Mouse (Mus musculus) gastrocnemius, postnatal 25 days (tissue): ENCODE results near the gene Ptpn13. TPM values are rescaled to one million over a fixed set of nuclear protein-coding genes. Genes with fewer than 3 reads are reported as not detected.

Experiments
- DNase-seq: peaks from one replicate; pipeline ENCODE4 v3.0.0; 2022
- total RNA-seq, 2 experiments: library from RNA; stranded (reverse); gene quantifications; 1 replicate in 1 of 2; 2 replicates in 1 of 2; pipeline ENCODE4 v1.2.3; 2021

Gene Ptpn13
- total RNA-seq, 2 experiments from 2014 or later: 2.5 to 2.7 TPM

DNA sequence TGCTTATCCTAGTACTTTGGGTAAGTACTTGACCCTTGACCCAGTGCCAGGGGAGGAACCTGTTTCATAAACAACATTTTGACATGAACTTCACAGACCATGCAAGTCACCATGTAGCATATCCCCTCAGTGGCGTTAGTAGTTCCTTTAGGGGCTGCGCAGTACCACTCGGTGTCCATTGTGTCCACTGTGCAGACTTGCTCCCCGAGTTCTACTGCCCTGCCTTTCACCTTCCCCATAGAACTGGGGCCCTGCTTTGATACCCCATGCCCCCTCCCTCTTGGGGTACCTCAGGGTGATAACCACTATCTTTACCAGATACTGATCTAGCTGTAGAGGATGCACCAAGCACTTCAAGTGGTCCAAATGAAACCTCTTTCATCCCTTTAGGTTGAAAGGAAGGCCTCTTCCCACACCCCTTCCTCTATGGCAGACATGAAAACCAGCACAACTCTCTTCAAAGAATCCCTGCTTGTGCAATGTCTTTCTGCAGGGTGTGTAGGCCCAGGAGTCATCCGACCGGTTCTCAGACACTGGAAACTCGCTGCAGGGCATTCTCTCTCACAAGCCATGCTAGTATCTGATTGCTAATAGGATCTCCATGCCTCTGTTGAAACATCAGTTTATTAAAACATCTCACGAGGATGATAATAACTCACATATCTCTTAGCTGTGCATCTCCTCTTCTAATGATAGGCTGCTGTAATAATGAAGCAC, 34.1 kb downstream of the Ptpn13 start:
- no peak for DNase-seq

DNA sequence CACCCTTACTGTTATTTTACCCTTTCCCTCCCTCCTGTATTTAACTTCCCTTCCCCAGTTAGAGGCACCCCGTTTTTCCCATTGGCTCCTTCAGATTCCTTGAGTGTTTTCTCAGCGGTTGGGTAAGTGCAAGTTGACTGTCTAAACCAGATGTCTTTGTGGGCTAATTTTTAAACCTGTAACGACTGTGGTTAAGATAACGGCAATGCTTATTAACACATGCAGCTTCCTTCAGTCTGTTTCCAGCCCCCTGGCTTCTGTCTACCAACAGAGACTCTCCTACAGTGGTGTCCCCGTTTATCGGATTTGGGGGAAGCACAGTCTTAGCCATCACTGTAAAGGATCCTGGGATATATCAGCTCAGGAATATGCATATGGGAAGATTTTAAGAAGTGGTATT, 35.9 kb downstream of the Ptpn13 start:
- DNase-seq: no peak

- DNase-seq: no peak
Measured at GRCm38 (mm10) chr5:103463661-103464219, 38.7 kb downstream of the Ptpn13 start.

DNA sequence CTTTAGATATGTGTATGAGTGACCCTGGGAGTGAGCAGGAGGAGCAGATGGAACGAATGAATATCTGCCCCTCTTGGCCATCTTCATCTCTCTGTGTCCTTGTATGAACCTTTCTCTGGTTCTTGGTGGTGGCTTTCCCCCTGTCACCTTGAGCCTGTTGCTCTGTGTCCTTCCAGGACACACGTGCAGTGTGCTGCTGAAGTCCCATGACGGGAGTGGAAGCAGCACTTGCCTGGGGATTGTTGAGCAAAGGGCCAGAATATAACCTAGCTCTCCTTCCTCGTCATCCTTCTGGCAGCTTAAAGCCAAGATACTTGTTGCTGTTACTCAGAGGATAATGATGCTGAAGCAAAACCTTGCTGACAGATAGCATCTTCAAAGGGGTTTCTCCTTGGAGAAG, 39.3 kb downstream of the Ptpn13 start:
- no peak for DNase-seq

GRCm38 (mm10) chr5:103464771-103465170, 39.8 kb downstream of the Ptpn13 start:
- no peak for DNase-seq

DNA sequence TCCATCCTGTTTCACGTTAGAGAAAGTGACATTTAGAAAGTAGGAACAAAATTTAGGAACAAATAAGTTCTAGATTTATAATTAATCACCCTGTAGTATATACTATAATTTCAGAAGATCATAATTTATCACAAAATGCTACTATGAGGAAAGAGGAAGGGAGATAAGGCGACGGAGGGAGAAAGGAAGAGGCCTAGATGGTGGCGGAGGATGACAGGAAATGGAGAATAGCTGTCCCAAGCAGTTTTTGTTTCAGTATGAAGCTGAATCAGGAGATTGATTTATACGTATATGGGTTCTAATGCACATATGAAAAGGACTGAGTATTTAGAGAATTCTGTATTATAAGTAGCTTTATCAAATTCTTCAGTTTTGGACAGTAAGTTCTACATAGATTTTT, 47.7 kb downstream of the Ptpn13 start:
- DNase-seq: no peak

DNA sequence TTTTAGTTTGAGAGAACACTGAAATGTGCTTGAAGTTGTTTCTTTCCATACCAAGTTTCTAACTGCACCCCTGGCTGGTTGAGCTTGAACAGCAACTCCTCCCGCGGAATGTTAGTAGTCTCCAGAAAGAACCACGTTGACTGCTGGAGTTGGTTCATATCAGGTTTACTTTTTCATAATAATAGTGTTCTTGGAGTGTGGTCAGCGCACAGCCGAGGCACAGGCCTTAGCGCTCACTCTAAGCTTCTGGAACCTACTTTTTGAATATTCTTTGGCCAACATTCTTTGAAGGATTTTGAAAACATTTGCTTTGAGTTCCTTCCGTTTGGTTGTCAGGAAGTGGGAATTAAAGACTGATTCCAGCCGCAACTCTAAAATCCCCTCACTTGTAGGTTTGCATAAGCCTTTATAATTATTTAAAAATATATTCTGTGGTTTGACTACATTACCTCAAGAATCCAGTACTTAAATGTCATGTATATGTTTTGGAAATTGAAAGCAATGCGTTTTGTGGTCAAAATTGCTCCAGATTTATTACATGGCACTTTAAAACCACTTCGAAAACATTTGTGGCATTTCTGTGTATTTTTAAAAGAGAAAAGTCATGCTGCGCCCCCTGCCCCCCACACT, 48.6 kb downstream of the Ptpn13 start:
- no peak for DNase-seq

DNA sequence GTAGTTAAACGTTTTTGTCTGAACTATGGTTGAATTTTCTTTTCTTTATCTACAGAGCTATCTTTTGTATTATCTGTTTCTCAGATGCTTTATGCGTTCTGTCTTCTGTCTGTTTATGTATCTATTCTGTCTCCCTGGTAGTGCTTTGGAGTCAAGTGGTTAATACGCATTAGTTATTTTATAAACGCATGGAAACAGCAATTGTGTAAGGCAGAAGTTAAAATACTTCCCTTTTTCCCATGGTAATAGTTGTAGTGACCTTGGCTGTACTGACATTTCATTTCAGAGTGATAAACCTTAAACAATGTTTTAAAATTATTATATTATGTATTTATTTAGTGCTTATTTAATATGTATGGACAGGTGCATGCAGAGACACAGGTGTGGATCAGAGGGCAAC, 49.3 kb downstream of the Ptpn13 start:
- no peak for DNase-seq

DNA sequence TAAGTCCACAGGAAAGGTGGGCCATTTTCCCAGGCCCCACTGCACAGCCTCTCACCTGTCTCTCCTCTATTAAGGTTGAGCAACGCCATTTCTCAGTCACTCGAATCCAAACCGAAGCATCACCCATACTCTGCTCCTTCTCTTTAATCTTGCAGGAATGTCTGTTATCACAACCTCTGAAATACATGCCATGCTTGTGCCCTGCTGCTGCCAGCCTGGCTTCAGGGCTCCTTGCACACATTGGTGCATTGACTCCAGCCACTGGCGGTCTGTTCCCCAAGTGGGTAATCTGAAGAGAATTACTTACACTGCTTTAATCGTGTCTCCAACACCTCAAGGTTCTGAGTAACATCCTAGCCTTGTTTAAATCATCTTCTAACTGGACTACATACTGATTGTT, 50.5 kb downstream of the Ptpn13 start:
- no peak for DNase-seq

GRCm38 (mm10) chr5:103479503-103479902, 54.5 kb downstream of the Ptpn13 start:
- DNase-seq: no peak

DNA sequence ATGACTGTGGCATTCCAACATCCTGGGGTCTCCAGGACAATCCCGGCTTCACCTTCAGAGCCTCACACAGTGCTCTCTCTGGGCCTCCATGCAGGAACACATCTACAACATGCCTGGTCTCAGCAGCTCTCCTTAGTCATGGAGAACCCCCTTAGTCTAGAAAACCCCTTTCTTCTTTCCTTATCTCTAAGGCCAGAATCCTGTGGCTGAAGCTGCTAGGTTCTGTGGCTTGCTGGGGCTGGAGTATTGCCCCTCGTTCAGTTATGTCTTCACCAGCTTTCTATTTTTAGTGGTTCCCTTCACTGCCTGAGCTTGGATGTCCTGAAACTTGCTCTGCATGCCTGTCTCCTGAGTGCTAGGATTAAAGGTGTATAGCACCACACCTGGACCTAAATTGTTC, 56.2 kb downstream of the Ptpn13 start:
- no peak for DNase-seq

- DNase-seq: no peak
Measured at GRCm38 (mm10) chr5:103487001-103487400, 62.0 kb downstream of the Ptpn13 start.

DNA sequence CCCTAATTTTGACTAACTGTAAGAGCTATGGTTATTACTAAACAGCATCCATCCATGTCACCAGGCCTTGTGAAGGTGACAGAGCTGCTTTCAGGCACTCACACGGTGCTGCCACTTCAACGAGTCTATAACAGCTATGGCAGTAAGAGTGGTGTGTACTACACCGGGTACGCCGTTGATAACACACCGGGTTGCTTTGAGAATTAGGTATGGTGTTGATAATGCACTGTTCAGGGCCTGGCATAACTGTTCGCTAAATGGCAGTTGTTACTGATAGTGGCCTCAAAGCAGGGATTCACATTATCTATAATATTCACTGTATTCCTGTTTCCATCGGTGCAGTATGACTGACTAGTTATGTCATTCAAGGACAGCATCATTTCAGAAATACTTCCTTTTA, 66.0 kb downstream of the Ptpn13 start:
- DNase-seq: no peak

GRCm38 (mm10) chr5:103491788-103492187, 66.8 kb downstream of the Ptpn13 start:
- no peak for DNase-seq

DNA sequence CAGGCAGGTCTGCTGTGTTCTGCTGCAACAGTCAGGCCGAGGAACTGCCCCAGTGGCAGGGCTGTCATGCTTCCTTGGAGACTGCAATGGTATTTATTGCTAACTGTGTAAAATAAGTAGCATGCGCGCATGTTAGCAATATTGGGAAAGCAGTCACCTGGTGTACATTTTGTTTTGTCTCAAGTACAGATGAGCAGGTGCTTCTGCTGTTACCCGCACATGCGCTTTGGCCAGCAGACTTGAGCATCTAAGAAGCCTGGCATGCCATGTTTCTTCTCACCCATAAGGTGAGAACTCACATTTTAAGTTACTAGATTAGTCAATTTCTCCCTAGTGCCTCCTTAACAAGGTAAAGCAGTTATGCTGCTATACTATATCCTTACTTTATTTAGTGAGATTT, 72.1 kb downstream of the Ptpn13 start:
- no peak for DNase-seq

DNA sequence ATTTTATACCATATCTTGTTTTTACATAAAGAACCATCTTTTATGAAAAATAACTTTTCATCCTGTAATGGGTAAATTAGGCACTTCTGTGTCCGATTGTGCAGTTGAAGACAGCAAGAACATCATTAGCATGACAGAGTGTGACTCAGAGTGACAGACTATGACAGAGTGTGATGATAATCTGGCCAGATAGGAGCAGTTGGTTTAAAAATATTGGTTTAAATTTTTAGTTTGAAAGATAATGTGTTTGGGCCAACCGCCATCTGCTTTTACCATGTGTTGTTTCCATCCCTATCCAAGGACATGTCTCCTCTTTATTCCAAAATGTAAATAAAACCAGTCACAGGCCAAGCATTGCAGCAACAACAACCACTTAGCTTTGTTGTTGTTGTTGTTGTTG, 72.5 kb downstream of the Ptpn13 start:
- DNase-seq: no peak

DNA sequence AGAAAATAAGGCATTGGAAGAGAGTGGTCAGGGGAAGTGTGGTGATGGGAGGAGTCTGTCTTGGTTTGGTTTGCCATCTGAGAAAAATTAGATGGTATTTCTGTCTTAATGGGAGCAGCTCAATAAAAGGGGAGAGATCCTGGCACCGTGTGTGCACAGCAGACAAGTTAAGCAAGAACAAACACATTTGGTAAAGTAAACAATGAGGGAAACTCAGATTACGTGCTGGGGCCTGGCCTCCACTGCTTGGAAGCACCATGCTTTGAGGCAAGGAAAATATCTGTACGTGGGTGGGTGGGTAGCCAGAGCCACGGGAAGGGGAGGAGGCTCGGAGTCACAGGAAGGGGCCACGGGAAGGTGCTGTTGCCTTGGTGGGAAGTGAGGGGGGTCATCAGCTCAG, 74.3 kb downstream of the Ptpn13 start:
- no peak for DNase-seq

GRCm38 (mm10) chr5:103501076-103501475, 76.1 kb downstream of the Ptpn13 start:
- DNase-seq: no peak

DNA sequence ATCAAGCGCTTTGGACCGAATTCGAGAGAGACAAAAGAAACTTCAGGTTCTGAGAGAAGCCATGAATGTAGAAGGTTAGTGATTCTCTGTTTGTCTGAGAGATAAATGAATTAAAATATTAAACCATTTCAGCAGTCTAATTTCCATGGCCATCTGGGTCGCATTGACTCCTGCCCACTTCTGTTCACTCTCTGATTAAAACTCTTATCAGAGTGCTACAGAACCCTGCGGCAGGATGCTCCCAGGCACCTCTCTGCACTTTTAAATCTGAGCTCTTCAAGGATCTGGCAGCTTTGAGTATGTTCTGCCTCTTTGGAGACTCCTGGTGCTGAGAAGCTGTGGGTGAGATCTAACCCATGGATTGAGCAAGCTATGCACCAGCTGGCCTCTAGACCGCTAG, 76.8 kb downstream of the Ptpn13 start:
- DNase-seq: no peak

- no peak for DNase-seq
Measured at GRCm38 (mm10) chr5:103513162-103513561, 88.2 kb downstream of the Ptpn13 start.

DNA sequence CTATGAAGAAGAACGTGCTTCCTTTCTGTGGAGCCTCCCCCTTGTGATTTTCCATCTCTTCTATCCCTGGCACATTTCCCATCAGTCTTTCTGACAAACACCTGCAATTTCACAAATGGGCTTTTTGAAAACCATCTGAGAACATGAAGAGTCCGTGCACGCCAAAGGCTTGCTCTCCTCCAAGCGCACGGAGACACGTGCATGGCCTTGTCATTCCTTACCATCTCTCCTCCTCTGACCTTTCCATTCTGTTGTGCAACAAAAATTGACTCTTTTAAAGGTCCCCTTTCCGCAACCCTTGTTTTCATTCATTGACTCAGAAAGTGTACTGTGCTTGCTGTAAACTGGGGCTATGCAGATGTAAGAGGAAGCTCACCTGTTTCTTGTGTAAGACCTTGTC, 89.4 kb downstream of the Ptpn13 start:
- DNase-seq: no peak

GRCm38 (mm10) chr5:103515876-103516275, 90.9 kb downstream of the Ptpn13 start:
- DNase-seq: no peak

GRCm38 (mm10) chr5:103516555-103516954, 91.6 kb downstream of the Ptpn13 start:
- DNase-seq: no peak

- DNase-seq: no peak
Measured at GRCm38 (mm10) chr5:103517641-103518040, 92.6 kb downstream of the Ptpn13 start.
